Mouse (Mus musculus) limb, embryonic 12.5 days (tissue): Measurements from ENCODE around the gene Slc16a6. TPM values are rescaled to one million over a fixed set of nuclear protein-coding genes. Genes with fewer than 3 reads are reported as not detected.
A peak's percentile ranks its signal among the peaks of the same experiment; 100 is the strongest.

Source experiments
- ATAC-seq: fragments of 200-750 bp; cut with Nextera tagmentation; 2 replicates; pipeline ENCODE4 v1.8.0; 2017; ENCODE audit warnings: low read depth, moderate TSS enrichment; ENCODE audit not compliant: insufficient number of reproducible peaks, insufficient read depth, low FRiP score, low TSS enrichment
- H3K27ac ChIP-seq: fragments of 300-500 bp; sonication (generic); 2 replicates; pipeline ENCODE4 v1.5.1; 2016; ENCODE audit warnings: mild to moderate bottlenecking, moderate library complexity
- H3K27me3 ChIP-seq: fragments of 300-500 bp; sonication (generic); 2 replicates; pipeline ENCODE4 v1.6.1; 2016; ENCODE audit warnings: mild to moderate bottlenecking, moderate library complexity
- H3K36me3 ChIP-seq: fragments of 300-500 bp; sonication (generic); 2 replicates; pipeline ENCODE4 v1.6.1; 2016; ENCODE audit warnings: mild to moderate bottlenecking, moderate library complexity
- H3K4me1 ChIP-seq: fragments of 300-500 bp; sonication (generic); replicated peaks from 2 replicates; pipeline ENCODE4 v1.6.1; 2016
- H3K4me2 ChIP-seq: fragments of 300-500 bp; sonication (generic); 2 replicates; pipeline ENCODE4 v1.6.1; 2016; ENCODE audit warnings: mild to moderate bottlenecking, moderate library complexity
- H3K4me3 ChIP-seq: fragments of 300-500 bp; sonication (generic); replicated peaks from 2 replicates; pipeline ENCODE4 v1.5.1; 2016; ENCODE audit warnings: mild to moderate bottlenecking
- H3K9ac ChIP-seq: fragments of 300-500 bp; sonication (generic); replicated peaks from 2 replicates; pipeline ENCODE4 v1.6.1; 2016; ENCODE audit warnings: mild to moderate bottlenecking, moderate library complexity
- H3K9me3 ChIP-seq: fragments of 300-500 bp; sonication (generic); 2 replicates; pipeline ENCODE4 v1.6.1; 2016; ENCODE audit warnings: mild to moderate bottlenecking, moderate library complexity
- WGBS: fragments of 180-500 bp; shearing (Covaris S2); methylation state at CpG from one replicate; pipeline ENCODE4 v1.1.7; 2016; 5-methylcytosine and 5-hydroxymethylcytosine counted together
- polyA plus RNA-seq: library from polyadenylated mRNA; unstranded; fragments of >200 nt; fragmentation: Nextera tagmentation; extraction: Ambion mirVana; gene quantifications from 2 replicates; pipeline ENCODE4 v1.2.1, GENCODE M21; 2016

Gene Slc16a6
- polyA plus RNA-seq, 1 experiment from 2014 or later, result 3.6 TPM

DNA sequence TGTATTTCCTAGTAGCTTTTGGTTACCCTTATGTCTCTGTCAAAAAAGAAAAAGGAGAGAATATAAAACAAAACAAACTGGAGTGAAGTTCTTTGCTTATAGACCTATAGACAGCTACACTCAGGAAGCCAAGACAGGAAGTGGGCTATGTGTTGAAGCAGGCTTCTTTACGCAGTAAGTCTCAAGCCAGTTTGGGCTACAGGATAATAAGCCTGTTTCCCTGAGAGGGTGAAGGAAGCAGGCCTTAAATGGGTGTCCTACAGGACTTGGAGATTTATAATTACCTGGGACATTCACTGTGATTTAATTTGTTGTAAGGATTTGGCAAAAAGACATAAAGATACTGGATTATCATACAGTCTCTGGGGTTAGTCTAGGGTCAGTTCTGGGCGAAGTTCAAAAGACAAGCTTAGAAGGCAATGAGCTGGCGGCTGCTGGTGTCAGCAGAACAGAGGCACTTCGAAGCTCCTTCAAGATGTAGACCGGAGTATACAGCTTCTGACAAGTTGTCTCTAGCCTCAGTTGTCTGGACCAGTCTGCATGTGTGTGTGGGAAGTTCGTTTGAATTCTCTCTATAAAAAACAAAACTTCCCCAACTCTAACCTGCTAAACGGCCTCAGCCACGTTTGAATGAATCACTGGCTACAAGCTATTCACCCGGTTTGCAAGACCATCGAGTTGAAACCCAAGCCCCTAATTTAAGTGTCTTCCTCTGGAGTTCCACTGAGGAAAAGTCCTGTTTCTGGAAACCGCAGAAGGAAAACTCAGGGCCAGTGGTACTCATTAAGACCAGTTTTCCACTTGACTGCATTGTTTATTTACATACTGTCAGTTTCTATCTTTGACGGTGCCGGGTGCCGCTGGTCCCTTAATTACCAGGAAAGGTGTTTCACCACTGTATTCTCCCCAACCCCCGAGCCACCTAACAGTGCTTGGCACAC lies 2.2 kb downstream of the Slc16a6 start:
- Histone ChIP-seq H3K9me3 (no peaks in the 10 kb centered on the region), H3K36me3 (no peaks in the 10 kb centered on the region), H3K27me3 (peaks cover 28% of the 10 kb centered on the region), H3K4me3 (peak overlapping the region; percentile 71), H3K27ac (no peak overlapping the region), H3K9ac (peak overlapping the region; percentile 88; the same call in 1 of the 2 replicates), H3K4me1 (peaks cover 9% of the 10 kb centered on the region), H3K4me2 (peak overlapping the region; percentile 95)
- WGBS, result 28% methylated on average over 15 of the region's 15 CpGs
- no peak for ATAC-seq

DNA sequence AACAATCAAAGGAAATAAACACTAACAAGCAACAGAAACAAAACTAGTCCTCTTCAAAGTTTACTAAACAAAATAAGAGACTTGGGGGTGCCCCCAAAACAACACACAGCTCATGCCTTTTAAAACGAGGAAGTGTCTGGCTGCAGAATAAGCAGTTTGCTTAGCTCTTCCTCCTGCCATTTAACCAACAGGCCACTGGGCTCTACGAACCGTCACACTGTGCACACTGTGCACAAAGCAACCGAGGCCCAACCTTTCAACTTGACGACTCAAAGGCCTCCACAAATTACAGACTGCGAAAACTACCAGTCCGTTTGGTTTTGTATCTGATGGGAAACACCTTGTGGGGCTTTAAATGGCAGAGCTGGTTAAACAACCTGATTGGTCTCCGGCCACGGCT lies 3.2 kb downstream of the Slc16a6 start:
- Histone ChIP-seq H3K36me3 (no peaks in the 10 kb centered on the region), H3K4me3 (no peak overlapping the region), H3K27ac (no peak overlapping the region), H3K27me3 (peaks cover 25% of the 10 kb centered on the region), H3K4me1 (peaks cover 9% of the 10 kb centered on the region), H3K9me3 (no peaks in the 10 kb centered on the region), H3K4me2 (no peak overlapping the region), H3K9ac (no peak overlapping the region)
- ATAC-seq, result no peak
- 56% methylated on average over 9 of the region's 9 CpGs for WGBS

DNA sequence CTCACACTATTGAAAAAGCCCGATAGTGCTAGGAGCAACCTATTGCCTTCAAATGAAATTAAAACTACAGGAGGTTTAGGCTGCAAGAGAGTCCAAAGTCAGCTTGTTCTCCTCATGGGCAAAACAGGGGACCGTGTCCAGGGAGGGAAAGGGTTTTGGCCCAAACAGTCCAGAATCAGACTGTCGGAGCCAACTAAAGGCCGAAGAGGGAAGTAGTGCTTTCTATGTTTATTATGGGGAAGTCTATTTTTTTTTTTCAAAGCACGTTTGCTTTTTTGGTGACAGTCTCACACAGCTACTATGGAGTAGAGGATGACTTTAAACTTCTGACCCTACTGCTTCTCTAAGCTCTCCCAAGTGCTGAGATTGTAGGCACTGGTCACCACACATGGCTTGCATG lies 5.3 kb downstream of the Slc16a6 start:
- H3K9me3 ChIP-seq, result no peaks in the 10 kb centered on the region
- H3K4me2 ChIP-seq, result no peak overlapping the region
- no peak overlapping the region for H3K4me3 ChIP-seq
- ATAC-seq, result no peak
- peaks cover 19% of the 10 kb centered on the region for H3K27me3 ChIP-seq
- WGBS, result 90% methylated on average over 5 of the region's 5 CpGs
- H3K36me3 ChIP-seq, result no peaks in the 10 kb centered on the region
- no peak overlapping the region for H3K9ac ChIP-seq
- H3K27ac ChIP-seq, result no peak overlapping the region
- H3K4me1 ChIP-seq, result peaks cover 9% of the 10 kb centered on the region

DNA sequence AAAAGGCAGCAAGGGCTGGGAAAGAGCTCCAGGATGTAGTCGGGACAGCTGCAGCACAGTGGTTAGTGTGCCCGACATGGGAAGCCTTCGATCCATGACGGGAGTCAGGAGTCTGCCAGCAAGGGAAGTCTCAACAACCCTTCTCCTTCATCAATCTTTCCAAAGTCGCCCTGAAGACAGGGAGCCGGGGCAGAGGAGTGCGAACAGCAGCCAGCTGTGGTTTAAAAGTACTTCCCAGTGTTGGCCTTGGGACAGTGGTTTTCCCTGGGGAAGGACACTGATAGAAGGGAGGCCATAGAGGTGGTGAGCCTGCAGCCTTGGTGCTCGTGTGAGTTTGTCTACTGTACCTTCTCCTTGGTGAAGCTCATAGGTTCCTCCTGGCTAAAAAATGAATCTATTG lies 6.4 kb downstream of the Slc16a6 start:
- ATAC-seq, result no peak

DNA sequence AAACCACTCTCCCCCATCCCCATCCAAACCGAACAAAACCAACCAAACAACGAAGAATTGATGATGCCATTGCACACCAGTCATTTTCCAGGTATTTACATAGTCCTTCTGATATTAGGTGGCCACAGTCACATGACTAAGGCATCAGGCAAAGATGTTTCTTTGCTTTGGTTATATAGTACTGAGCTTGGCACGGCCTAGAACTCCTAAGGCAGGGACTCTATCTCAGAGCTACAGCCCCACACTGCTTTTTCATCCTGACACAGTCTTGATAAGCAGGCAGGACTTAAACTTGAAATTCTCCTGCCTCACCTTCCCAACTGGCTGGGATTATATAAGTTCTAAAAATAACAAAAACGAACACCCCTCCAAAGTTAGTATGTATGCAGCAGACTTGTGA lies 8.3 kb downstream of the Slc16a6 start:
- no peaks in the 10 kb centered on the region for H3K9me3 ChIP-seq
- ATAC-seq, result no peak
- 89% methylated on average over 4 of the region's 4 CpGs for WGBS

More for the DNA sequence above, 6.4 kb downstream of the Slc16a6 start:
- H3K27me3 ChIP-seq, result peaks cover 14% of the 10 kb centered on the region
- H3K4me3 ChIP-seq, result no peak overlapping the region
- no peaks in the 10 kb centered on the region; the same call in 1 of the 2 replicates for H3K36me3 ChIP-seq
- H3K9ac ChIP-seq, result no peak overlapping the region
- H3K9me3 ChIP-seq, result no peaks in the 10 kb centered on the region
- 69% methylated on average over 8 of the region's 8 CpGs for WGBS
- peaks cover 5% of the 10 kb centered on the region for H3K4me1 ChIP-seq
- no peak overlapping the region for H3K27ac ChIP-seq
- H3K4me2 ChIP-seq, result no peak overlapping the region

DNA sequence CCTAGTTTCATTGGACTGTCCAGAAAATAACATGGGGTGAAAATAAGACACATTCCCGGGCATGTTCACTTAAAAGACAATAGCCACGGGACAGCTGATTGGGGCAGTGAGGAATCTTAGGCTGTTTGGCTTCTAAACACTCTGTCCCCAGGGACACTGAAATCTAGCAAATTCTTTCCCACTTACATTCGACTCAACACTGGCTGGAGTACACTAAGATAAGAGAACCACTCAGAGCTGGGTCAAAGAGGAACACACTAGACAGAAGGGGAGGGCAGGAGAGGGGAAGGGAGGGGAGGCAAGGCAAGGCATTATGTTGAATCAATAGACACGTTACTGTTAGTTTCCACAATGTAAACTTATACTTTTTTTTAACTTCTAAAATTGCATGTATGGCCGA lies 12.8 kb downstream of the Slc16a6 start:
- no peaks in the 10 kb centered on the region; the same call in 1 of the 2 replicates for H3K36me3 ChIP-seq
- no peaks in the 10 kb centered on the region for H3K27me3 ChIP-seq
- WGBS, result 86% methylated on average over 5 of the region's 5 CpGs
- H3K4me2 ChIP-seq, result no peak overlapping the region
- H3K9ac ChIP-seq, result no peak overlapping the region
- H3K27ac ChIP-seq, result no peak overlapping the region
- no peak overlapping the region for H3K4me3 ChIP-seq
- no peaks in the 10 kb centered on the region for H3K4me1 ChIP-seq
- H3K9me3 ChIP-seq, result no peaks in the 10 kb centered on the region
- no peak for ATAC-seq

More for the DNA sequence above, 8.3 kb downstream of the Slc16a6 start:
- no peak overlapping the region for H3K27ac ChIP-seq
- H3K36me3 ChIP-seq, result no peaks in the 10 kb centered on the region; the same call in 1 of the 2 replicates
- no peak overlapping the region for H3K9ac ChIP-seq
- H3K27me3 ChIP-seq, result 0 out of 2 replicates have a peak, but pooled peaks cover under 1% of the 10 kb centered on the region
- H3K4me2 ChIP-seq, result no peak overlapping the region
- no peaks in the 10 kb centered on the region for H3K4me1 ChIP-seq
- no peak overlapping the region for H3K4me3 ChIP-seq

DNA sequence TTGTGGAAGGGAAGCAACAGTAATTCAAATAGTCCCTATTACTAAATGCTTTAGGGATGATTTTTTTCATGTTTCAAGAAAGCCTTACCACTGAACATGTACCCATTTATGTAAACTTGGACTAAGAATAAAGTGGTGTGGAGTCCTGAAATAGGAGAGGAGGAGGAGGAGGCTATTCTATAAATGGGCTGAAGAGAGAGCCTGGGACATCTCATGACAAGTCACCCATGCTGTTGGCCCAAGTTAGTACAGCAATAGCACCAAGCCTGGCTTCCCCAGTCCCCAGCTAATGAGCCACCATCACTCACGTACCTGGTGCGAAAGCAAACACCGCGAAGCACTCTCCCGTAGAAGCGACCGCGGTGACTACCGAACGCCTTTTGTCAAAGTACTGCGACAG lies 15.2 kb downstream of the Slc16a6 start:
- Histone ChIP-seq H3K4me3 (no peak overlapping the region), H3K9ac (no peak overlapping the region), H3K36me3 (no peaks in the 10 kb centered on the region; the same call in 1 of the 2 replicates), H3K27ac (no peak overlapping the region), H3K27me3 (no peaks in the 10 kb centered on the region), H3K4me2 (no peak overlapping the region), H3K9me3 (no peaks in the 10 kb centered on the region), H3K4me1 (no peaks in the 10 kb centered on the region)
- WGBS, result 96% methylated on average over 11 of the region's 11 CpGs
- no peak for ATAC-seq

DNA sequence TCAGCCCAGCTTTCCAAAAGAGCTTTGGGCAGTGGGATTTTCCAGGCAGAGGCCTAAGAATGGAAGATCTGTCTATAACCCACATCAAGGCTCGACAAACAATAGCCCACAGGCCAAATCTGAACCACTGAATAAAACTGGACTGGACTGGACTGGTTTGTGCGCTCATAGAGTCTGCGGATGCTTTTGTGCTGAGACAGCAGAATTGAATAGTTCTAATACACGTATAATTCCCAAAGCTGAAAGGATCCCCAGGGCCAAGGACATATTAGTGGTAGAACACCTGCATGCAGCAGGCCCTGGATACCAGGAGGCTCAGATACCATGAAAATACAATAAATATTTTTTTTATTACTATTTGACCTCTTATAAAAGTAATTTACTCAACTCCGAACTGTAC lies 17.1 kb downstream of the Slc16a6 start:
- no peaks in the 10 kb centered on the region for H3K27me3 ChIP-seq
- no peak overlapping the region for H3K4me3 ChIP-seq
- H3K9me3 ChIP-seq, result no peaks in the 10 kb centered on the region
- no peak overlapping the region for H3K4me2 ChIP-seq
- H3K4me1 ChIP-seq, result no peaks in the 10 kb centered on the region
- H3K36me3 ChIP-seq, result no peaks in the 10 kb centered on the region
- no peak overlapping the region for H3K9ac ChIP-seq
- H3K27ac ChIP-seq, result no peak overlapping the region
- WGBS, result 89% methylated on average over 5 of the region's 5 CpGs
- ATAC-seq, result no peak

DNA sequence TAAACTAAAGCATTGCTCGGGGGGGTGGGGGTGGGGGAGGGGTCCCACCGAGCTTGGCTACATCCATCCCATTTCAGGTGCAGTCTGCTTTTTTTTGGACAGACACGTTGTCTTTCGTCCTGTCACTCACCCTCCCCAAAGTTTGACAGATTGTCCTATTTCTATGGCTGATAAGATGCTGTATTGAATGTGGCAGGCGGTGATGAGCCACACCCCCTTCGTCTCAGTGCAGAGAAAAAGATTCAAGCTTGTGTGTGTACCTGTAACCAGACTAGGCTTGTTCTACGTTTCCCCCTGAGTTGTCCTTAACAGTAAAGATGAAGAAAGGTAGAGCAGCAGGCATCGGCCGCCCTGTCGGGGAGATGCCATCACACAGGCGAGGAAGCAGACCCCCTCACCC lies 22.2 kb downstream of the Slc16a6 start:
- Histone ChIP-seq H3K4me3 (no peak overlapping the region), H3K4me1 (no peaks in the 10 kb centered on the region), H3K27me3 (no peaks in the 10 kb centered on the region), H3K9me3 (no peaks in the 10 kb centered on the region), H3K36me3 (no peaks in the 10 kb centered on the region), H3K4me2 (no peak overlapping the region), H3K9ac (no peak overlapping the region), H3K27ac (no peak overlapping the region)
- 87% methylated on average over 11 of the region's 11 CpGs for WGBS
- ATAC-seq, result no peak

DNA sequence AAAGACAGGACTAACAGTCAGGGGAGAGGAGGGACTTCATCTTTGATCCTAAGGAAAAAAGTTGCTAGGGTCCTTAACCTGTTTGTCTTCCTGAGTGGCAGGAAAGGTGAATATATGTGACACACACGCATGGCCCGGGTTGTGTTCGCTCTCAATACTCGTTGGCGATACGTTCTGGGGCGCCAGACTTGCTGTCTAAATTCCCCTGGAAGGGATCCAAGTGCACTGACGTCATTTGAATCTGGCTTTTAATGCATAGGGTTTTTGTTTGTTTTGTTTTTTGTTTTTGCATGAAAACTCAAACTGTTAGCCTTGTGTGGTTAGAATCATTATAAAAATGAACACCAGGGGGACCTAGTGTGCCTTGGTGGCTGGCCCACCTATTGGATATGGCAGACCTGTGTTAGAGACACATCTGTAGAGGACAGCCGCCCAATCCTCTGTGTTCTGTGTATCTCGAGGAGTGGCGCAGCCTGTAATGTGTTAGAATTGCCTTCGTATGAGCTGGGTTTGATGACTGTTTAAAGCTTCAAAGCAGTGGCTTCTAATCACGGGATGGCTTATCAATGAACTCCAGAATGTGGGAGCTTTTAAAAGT lies 27.9 kb downstream of the Slc16a6 start:
- H3K36me3 ChIP-seq, result no peaks in the 10 kb centered on the region
- H3K4me2 ChIP-seq, result no peak overlapping the region
- H3K9me3 ChIP-seq, result no peaks in the 10 kb centered on the region
- WGBS, result 49% methylated on average over 13 of the region's 13 CpGs
- H3K9ac ChIP-seq, result no peak overlapping the region
- peaks cover under 1% of the 10 kb centered on the region; the same call in 1 of the 2 replicates for H3K4me1 ChIP-seq
- no peak overlapping the region for H3K27ac ChIP-seq
- 0 out of 2 replicates have a peak, but pooled peaks cover 3% of the 10 kb centered on the region for H3K27me3 ChIP-seq
- H3K4me3 ChIP-seq, result no peak overlapping the region
- 0 out of 2 replicates have a peak, but pooled peaks have one; percentile 50 for ATAC-seq

DNA sequence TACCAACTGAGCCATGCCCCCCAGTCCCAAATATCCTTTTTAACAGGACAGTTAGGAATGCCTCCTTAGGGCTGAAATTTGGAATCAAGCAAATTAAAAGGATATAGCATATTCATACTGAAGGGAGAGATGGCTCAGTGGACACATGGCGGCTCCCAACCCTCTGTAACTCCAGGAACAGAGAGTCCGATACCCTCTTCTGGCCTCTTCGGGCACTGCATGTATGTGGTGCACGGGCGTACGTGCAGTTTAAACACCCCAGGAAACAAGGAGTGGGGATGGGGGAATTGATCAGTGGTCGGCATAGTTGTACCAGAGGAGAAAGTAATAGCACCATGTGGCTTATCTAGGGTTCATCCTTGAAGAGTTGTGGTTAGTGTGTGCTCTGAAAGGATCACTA lies 28.8 kb downstream of the Slc16a6 start:
- H3K4me1 ChIP-seq, result peaks cover 6% of the 10 kb centered on the region
- no peak overlapping the region for H3K27ac ChIP-seq
- no peak overlapping the region for H3K9ac ChIP-seq
- 57% methylated on average over 7 of the region's 7 CpGs for WGBS
- H3K36me3 ChIP-seq, result no peaks in the 10 kb centered on the region
- no peak overlapping the region for H3K4me2 ChIP-seq
- H3K27me3 ChIP-seq, result 0 out of 2 replicates have a peak, but pooled peaks cover 3% of the 10 kb centered on the region
- H3K9me3 ChIP-seq, result no peaks in the 10 kb centered on the region
- H3K4me3 ChIP-seq, result no peak overlapping the region
- ATAC-seq, result no peak
